Mouse (Mus musculus) heart, embryonic 12.5 days (tissue): ENCODE measurements at regions not wholly inside any gene's neighbourhood (a gene's known extent, or its start where the extent isn't known, plus 50 kb on each side); places are given as distances from the start of the nearest gene placed in this dataset.

ENCODE experiments used
- ATAC-seq: fragments of 200-750 bp; cut with Nextera tagmentation; 2 replicates; pipeline ENCODE4 v1.8.0; 2017; ENCODE audit warnings: moderate TSS enrichment, moderate library complexity; ENCODE audit not compliant: insufficient number of reproducible peaks, low FRiP score
- H3K27ac ChIP-seq: fragments of 300-500 bp; sonication (generic); 2 replicates; pipeline ENCODE4 v1.5.1; 2016; ENCODE audit warnings: mild to moderate bottlenecking, moderate library complexity; ENCODE audit not compliant: poor library complexity, severe bottlenecking
- H3K27me3 ChIP-seq: fragments of 300-500 bp; sonication (generic); replicated peaks from 2 replicates; pipeline ENCODE4 v1.6.1; 2016; ENCODE audit warnings: mild to moderate bottlenecking, moderate library complexity
- H3K36me3 ChIP-seq: fragments of 300-500 bp; sonication (generic); 2 replicates; pipeline ENCODE4 v1.6.1; 2016; ENCODE audit warnings: mild to moderate bottlenecking, moderate library complexity
- H3K4me1 ChIP-seq: fragments of 300-500 bp; sonication (generic); replicated peaks from 2 replicates; pipeline ENCODE4 v1.6.1; 2016; ENCODE audit warnings: mild to moderate bottlenecking
- H3K4me2 ChIP-seq: fragments of 300-500 bp; sonication (generic); 2 replicates; pipeline ENCODE4 v1.6.1; 2016; ENCODE audit warnings: mild to moderate bottlenecking, moderate library complexity
- H3K4me3 ChIP-seq: fragments of 300-500 bp; sonication (generic); 2 replicates; pipeline ENCODE4 v1.5.1; 2016; ENCODE audit warnings: mild to moderate bottlenecking
- H3K9ac ChIP-seq: fragments of 300-500 bp; sonication (generic); 2 replicates; pipeline ENCODE4 v1.6.1; 2016; ENCODE audit warnings: mild to moderate bottlenecking, moderate library complexity
- H3K9me3 ChIP-seq: fragments of 300-500 bp; sonication (generic); replicated peaks from 2 replicates; pipeline ENCODE4 v1.6.1; 2016; ENCODE audit warnings: mild to moderate bottlenecking, moderate library complexity
- WGBS: fragments of 180-500 bp; shearing (Covaris S2); methylation state at CpG from one replicate; pipeline ENCODE4 v1.1.7; 2016; 5-methylcytosine and 5-hydroxymethylcytosine counted together

DNA sequence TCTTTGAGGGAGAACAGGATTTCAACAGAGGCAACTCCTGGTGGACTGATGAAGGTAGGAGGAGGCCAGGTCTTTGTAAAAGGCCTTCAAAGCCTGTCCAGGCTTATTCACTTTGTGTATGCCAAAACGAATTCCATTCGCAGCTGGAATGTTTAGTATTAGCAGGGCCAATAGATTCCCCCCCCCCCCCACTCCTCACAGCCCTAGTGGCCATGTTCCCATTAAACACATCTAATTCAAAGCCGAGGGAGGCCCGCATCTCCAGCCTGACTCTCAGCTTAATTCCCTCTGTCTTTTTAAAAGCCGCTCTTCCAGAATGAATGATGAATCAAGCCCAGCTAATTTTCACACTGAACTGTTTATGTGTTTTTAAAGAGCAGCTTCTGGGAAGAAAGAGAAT is 205.5 kb downstream of the Etnk1 start:
- no peak for ATAC-seq
- Histone ChIP-seq H3K27ac (no peak overlapping the region), H3K9ac (no peak overlapping the region), H3K4me1 (peaks cover 8% of the 10 kb centered on the region), H3K36me3 (no peaks in the 10 kb centered on the region), H3K4me2 (no peak overlapping the region), H3K27me3 (no peaks in the 10 kb centered on the region), H3K4me3 (no peak overlapping the region), H3K9me3 (no peaks in the 10 kb centered on the region)
- 70% methylated on average over 5 of the region's 5 CpGs for WGBS

DNA sequence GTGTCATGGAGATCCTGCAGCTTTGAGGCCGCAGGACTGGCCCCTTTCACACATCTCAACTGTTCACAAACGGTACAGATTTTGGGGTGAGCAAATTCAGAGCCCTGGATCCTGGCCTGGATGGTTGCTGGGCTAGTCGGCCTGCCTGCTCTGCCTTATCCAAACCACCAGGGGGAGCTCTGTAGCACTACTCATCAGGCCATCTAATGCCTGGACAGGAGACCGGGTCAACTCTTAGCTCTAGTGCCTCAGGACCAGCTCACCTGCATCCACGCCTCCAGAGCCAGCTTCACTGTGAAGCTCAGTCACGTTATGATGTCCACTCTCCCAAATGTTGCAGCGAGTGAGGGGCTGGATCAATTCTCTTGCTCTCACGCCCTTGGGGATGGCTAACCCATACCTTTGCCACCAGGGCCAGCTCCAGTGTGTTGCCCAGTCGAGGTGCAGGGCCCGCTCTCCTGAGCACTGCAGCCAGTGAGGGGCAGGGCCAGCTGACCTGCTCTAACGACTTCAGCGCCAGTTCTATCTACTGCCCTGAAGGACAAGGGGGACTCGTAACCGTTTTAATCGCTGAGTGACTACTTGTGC is 206.8 kb downstream of the Etnk1 start:
- Histone ChIP-seq H3K36me3 (no peaks in the 10 kb centered on the region), H3K4me3 (no peak overlapping the region), H3K4me2 (no peak overlapping the region), H3K27me3 (no peaks in the 10 kb centered on the region), H3K4me1 (no peaks in the 10 kb centered on the region), H3K27ac (no peak overlapping the region), H3K9me3 (no peaks in the 10 kb centered on the region), H3K9ac (no peak overlapping the region)
- 53% methylated on average over 15 of the region's 15 CpGs for WGBS
- ATAC-seq = no peak

DNA sequence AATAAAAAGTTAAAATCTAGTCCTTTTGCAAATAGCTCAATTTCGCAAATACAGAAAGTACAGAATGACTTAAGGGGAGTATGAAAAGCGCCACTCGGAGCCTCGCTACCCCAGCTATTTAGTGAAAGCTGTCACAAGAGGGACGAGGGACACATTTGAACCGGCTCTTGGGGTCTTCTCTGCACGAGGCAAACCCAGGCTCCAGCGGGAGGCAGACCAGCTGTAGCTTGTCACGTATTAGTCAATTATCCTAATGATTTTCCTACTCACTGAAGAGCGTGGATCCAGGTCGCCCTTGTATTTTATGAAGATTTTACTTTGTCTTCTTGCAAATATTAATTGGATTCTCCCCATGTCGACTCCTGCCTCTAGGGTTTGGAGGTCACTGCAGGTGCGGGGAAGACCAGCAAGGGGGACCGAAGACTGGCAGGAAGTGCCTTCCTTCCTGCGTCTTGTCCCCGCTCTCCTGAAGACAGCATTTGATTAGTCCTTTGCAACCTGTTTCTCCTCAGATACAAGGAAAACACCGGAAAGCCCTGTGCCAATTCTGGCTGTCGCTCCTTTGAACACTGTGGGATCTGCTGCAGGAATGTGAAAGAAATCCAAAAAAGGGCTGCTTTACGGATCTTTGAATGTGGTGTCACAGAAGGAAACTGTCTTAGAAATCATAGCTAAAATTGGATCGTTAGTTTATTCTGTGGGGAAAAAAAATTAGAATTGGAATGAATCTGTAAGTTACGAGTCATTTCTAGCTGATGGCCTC is 209.1 kb downstream of the Etnk1 start:
- no peak for ATAC-seq
- H3K9me3 ChIP-seq = no peaks in the 10 kb centered on the region
- no peaks in the 10 kb centered on the region for H3K4me1 ChIP-seq
- H3K9ac ChIP-seq = no peak overlapping the region
- H3K36me3 ChIP-seq = no peaks in the 10 kb centered on the region
- H3K4me3 ChIP-seq = no peak overlapping the region
- no peak overlapping the region for H3K4me2 ChIP-seq
- WGBS = 78% methylated on average over 21 of the region's 21 CpGs
- no peak overlapping the region for H3K27ac ChIP-seq
- H3K27me3 ChIP-seq = no peaks in the 10 kb centered on the region

DNA sequence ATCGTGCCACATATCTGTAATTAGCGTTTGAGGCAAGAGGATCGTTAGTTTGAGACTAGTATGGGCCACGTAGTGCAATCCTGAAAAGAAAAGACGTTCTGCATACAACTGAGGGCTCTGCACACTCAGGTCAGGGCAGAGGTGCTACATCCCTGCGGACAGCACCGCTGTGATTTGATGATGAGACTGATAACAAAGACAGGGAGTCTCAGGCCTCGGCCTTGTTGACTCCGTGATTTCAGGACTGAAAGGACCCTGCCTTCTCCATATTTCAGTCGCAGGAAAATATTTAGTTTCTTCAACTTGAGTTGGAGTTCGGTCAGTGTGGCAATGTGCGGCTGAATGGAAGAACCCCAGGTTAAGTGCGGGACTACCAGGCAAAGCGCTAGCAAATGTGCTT is 210.1 kb downstream of the Etnk1 start:
- no peak overlapping the region for H3K4me2 ChIP-seq
- no peak overlapping the region for H3K4me3 ChIP-seq
- H3K9ac ChIP-seq = no peak overlapping the region
- no peaks in the 10 kb centered on the region for H3K27me3 ChIP-seq
- no peaks in the 10 kb centered on the region for H3K9me3 ChIP-seq
- no peak for ATAC-seq
- WGBS = 84% methylated on average over 14 of the region's 14 CpGs
- no peaks in the 10 kb centered on the region for H3K36me3 ChIP-seq
- H3K4me1 ChIP-seq = no peaks in the 10 kb centered on the region
- no peak overlapping the region for H3K27ac ChIP-seq

DNA sequence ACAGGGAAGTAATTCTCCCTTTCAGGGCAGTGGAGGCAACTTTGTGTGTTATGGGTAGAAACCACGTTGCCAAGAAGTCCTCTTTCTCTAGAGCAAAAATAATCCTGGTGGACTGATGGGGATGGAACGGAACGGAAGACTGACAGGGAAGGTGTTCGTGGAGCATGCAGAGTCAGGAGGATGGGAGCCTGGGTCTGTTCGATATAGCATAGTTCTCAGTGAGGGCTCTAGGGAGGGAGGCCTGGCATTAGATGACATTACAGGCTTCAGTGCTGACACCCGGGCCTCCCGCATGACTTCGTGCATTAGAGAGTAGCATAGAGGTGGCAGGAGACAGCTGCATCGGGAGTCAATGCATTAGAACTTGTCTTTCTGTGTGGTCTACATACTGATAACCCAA is 211.1 kb downstream of the Etnk1 start:
- 89% methylated on average over 9 of the region's 9 CpGs for WGBS
- Histone ChIP-seq H3K9me3 (no peaks in the 10 kb centered on the region), H3K27ac (no peak overlapping the region), H3K4me1 (no peaks in the 10 kb centered on the region), H3K4me2 (no peak overlapping the region), H3K9ac (no peak overlapping the region), H3K4me3 (no peak overlapping the region), H3K27me3 (no peaks in the 10 kb centered on the region), H3K36me3 (no peaks in the 10 kb centered on the region)
- ATAC-seq = no peak

DNA sequence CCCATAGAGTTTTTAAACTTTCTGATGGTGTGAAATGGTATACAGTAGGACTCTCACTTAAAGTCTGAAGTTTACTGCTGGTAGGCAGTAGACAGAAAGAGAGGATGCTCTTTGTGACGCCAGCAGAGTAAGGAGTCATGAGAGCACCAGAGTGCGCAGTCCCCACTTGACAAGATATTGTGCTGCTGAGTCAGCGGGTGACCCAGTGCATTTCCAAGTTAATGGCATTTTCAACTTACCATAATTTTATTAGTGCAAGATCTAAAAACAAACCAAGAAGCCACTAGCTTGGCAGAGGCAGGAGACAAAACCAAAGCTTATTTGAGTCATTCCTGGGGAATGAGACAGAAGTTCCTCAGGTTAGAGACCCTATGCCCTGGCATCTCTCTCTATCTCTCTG is 213.5 kb downstream of the Etnk1 start:
- H3K27me3 ChIP-seq = no peaks in the 10 kb centered on the region
- H3K4me2 ChIP-seq = no peak overlapping the region
- H3K36me3 ChIP-seq = no peaks in the 10 kb centered on the region
- no peak overlapping the region for H3K9ac ChIP-seq
- H3K4me1 ChIP-seq = no peaks in the 10 kb centered on the region
- 87% methylated on average over 3 of the region's 3 CpGs for WGBS
- no peak overlapping the region for H3K4me3 ChIP-seq
- H3K9me3 ChIP-seq = no peaks in the 10 kb centered on the region
- H3K27ac ChIP-seq = no peak overlapping the region
- ATAC-seq = no peak

DNA sequence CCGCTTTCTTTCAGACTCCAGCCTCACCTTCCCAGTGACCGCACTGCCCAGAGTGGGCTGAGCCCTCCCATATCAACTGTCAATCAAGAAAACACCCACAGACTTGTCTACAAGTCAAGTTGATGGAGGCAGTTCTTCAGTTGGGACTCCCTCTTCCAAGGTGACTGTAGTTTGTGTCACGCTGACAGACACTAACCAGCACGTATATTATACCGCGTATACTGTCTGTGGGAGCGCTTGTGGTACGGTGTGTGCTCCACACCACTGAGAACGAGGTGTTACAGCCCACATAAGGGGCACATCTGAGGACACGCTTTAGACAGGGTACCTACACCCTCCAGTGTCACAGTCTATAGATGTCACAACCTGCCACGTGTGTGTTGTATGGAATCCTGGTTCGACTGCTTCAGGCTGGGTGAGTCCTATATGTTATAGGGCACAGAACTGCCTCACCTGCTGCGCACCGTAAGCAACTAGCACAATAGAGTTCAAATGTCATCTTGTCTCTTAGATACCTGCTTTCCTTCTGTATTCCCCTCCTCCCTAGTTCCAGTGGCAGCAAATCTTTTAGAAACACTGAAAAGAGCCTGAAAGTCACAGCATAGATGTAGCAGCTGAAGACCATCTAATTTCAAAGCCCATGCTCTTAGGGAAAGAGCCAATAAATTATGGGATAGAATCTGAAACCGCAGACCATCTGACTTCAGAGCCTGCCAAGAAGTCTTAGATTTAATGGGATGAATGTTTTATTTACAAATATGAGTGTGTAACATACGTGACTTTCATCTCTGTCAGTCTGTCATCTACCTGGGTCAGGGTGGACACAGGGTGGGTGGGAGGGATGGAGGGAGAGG is 219.8 kb downstream of the Etnk1 start:
- no peak overlapping the region for H3K27ac ChIP-seq
- 89% methylated on average over 16 of the region's 16 CpGs for WGBS
- 0 out of 2 replicates have a peak, but pooled peaks cover 3% of the 10 kb centered on the region for H3K9me3 ChIP-seq
- no peak overlapping the region for H3K4me2 ChIP-seq
- no peak overlapping the region for H3K4me3 ChIP-seq
- no peaks in the 10 kb centered on the region for H3K36me3 ChIP-seq
- no peak overlapping the region for H3K9ac ChIP-seq
- H3K4me1 ChIP-seq = no peaks in the 10 kb centered on the region
- no peaks in the 10 kb centered on the region for H3K27me3 ChIP-seq
- ATAC-seq = no peak

DNA sequence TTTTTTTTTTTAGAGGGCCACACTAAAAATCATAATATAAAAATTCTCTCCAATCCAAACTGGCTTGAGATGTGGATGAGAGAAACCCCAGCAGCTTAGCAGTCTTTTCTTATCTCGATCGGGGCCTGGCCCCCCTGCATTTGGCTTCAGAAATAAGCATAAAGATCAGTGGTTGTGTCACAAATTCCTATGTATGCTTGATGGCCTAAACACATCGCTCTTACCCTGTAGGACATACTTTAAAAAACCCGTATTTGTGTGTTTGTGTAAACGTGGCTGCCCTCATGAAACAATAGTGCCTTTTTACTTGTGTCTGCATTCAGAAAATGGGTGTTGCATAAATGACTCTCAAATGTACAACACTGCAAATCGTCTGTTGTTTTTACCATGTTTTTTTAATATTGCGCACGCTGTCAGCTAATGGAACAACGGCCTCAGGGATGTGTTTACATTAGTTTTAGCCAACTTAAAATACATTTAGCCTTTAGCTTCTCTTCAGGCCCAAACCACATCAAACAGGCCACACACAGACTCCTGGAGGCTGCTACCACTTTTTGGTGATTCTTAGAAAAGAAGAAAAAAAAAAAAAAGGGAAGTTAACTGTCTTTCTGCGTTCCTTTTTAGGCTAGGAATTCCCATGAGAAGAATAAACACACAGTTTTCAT is 226.7 kb downstream of the Etnk1 start:
- 0 out of 2 replicates have a peak, but pooled peaks cover 5% of the 10 kb centered on the region for H3K9me3 ChIP-seq
- no peaks in the 10 kb centered on the region for H3K4me1 ChIP-seq
- H3K9ac ChIP-seq = no peak overlapping the region
- H3K27ac ChIP-seq = no peak overlapping the region
- no peaks in the 10 kb centered on the region for H3K27me3 ChIP-seq
- WGBS = 78% methylated on average over 10 of the region's 10 CpGs
- no peaks in the 10 kb centered on the region for H3K36me3 ChIP-seq
- no peak overlapping the region for H3K4me2 ChIP-seq
- ATAC-seq = no peak
- no peak overlapping the region for H3K4me3 ChIP-seq

DNA sequence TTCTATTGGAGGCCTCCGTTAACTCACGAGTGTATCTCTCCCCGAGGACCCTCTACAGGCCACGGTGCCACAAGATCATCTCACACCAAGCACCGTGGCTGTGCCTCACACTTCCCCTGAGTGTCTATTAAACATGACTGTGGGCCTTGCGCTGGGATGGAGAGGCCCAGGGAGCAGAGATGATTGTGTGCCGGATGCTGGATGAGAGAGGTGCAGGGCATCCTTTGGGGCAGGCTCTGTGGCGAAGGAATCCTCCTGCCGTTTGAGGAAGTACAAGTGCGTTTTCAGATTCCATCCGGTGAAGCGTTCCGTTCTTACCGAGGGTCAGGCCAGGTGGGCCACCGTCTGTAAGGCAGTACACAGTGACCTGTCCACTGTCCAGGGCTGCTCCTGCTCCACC is 227.4 kb downstream of the Etnk1 start:
- H3K36me3 ChIP-seq = no peaks in the 10 kb centered on the region
- no peak overlapping the region for H3K9ac ChIP-seq
- ATAC-seq = no peak
- H3K9me3 ChIP-seq = 0 out of 2 replicates have a peak, but pooled peaks cover 5% of the 10 kb centered on the region
- H3K27me3 ChIP-seq = no peaks in the 10 kb centered on the region
- H3K4me3 ChIP-seq = no peak overlapping the region
- no peak overlapping the region for H3K27ac ChIP-seq
- no peak overlapping the region for H3K4me2 ChIP-seq
- no peaks in the 10 kb centered on the region for H3K4me1 ChIP-seq
- WGBS = 86% methylated on average over 15 of the region's 15 CpGs

DNA sequence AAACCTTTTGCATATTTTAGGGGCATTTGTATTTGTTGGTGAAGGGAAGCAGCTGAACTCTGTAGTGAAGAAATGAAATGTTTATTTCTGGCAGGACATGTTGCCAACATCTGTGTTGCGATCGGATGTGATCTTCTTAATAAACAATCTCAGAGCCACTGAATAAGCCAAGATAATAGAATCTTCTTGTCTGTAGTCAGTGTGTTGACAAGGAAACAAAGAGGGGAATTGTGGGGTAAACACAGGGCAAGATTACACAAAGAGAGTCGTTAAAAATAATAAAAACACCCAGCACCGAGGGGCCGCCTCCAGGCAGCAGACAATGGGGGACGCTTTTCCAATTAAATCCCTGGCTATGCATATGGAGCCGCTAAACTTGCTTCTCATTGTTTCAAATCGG is 234.4 kb downstream of the Etnk1 start:
- WGBS = 59% methylated on average over 8 of the region's 8 CpGs
- no peak for ATAC-seq

DNA sequence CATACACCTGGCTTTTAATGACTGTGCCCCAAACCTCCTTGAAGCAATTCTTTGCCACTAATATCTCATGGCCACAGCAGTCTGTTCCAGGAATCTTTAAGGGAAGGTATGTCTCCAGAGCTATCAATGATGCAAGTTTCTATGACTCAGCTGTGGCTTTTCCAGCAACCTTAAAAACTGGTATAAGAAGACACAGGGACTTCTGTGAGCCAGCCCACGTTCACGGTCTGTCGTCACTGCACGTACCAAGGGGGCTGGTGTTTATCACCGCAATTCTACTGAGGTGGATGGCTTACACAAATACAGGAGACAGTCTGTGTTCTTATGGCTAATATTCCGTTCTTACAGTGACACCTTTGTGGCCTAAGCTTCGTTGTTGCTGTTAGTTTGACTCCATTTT is 234.9 kb downstream of the Etnk1 start:
- H3K4me1 ChIP-seq = no peaks in the 10 kb centered on the region
- no peak overlapping the region for H3K27ac ChIP-seq
- no peak overlapping the region for H3K9ac ChIP-seq
- H3K4me2 ChIP-seq = no peak overlapping the region
- H3K9me3 ChIP-seq = no peaks in the 10 kb centered on the region
- H3K36me3 ChIP-seq = no peaks in the 10 kb centered on the region
- 0 out of 2 replicates have a peak, but pooled peaks cover 2% of the 10 kb centered on the region for H3K27me3 ChIP-seq
- H3K4me3 ChIP-seq = no peak overlapping the region
- 71% methylated on average over 7 of the region's 7 CpGs for WGBS
- no peak for ATAC-seq

More for the DNA sequence above, 234.4 kb downstream of the Etnk1 start:
- Histone ChIP-seq H3K9me3 (no peaks in the 10 kb centered on the region), H3K4me1 (no peaks in the 10 kb centered on the region), H3K27ac (no peak overlapping the region), H3K9ac (no peak overlapping the region), H3K4me2 (no peak overlapping the region), H3K4me3 (no peak overlapping the region), H3K36me3 (no peaks in the 10 kb centered on the region), H3K27me3 (0 out of 2 replicates have a peak, but pooled peaks cover 2% of the 10 kb centered on the region)
